8 mouse cellular contexts compared by ENCODE assay signal in the genomic region with DNA sequence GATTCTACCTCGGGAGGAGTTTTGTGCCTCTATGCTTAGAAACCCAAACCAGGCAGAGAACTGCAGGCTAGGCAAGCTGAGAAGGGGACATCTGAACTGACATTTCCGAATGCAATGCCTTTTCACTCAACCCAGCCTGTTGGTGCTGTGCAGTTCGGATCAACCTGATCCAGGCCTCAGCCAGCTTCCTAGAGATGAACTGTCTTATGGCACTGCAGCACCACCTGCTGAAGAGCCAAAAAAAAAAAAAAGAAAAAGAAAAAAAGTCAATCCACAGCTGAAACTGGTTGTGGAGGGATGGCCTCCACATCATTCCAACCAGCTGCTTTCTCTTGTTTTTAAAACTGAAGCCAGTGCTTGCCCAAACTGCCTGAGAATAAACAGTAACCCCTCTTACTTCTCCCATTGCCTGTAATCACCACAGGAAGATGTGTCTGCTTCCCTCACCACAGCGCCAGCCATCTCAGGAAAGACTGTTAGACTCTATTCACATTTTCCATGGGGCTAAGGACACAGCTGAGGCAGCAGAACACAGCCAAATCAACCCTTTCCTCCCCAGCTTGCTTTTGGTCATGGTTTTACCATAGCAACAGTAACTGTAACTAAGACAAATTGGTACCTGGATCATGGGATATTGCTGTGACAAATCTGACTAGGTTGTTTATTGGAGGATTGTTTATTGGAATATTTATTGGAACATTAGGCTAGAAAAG.
DNase-seq lines count a peak whose midpoint lies in the region; ATAC-seq and TF ChIP-seq lines count a peak whose summit lies in the region.
"Had no signal": no experiment of that assay in that cellular context is flagged by ENCODE, and none has a peak within 500 bp of the region (broad histone marks: within the 10 kb centered on the region; RNA-seq: fewer than 3 reads in every experiment).

No protein-coding gene starts in this region.

- H3K36me3 ChIP-seq in limb, embryonic 14.5 days (ENCODE audit: control insufficient read depth, insufficient read depth, low read length), result no peaks in the 10 kb centered on the region
- H3K36me3 ChIP-seq in limb, embryonic 10.5 days, result no peaks in the 10 kb centered on the region
- H3K36me3 ChIP-seq in megakaryocyte, embryonic 14.5 days (replicated peaks; ENCODE audit: low read length), result no peaks in the 10 kb centered on the region

- ATAC-seq in limb, embryonic 14.5 days (ENCODE audit: low FRiP score, low read depth), result no peak
- peak; percentile 68 for ATAC-seq in erythroblast, adult 5-6 weeks (replicated peaks; ENCODE audit: low FRiP score, poor library complexity, severe bottlenecking)

- H3K9me3 ChIP-seq in limb, embryonic 14.5 days (ENCODE audit: control insufficient read depth, low read length), result no peaks in the 10 kb centered on the region
- no peaks in the 10 kb centered on the region for H3K9me3 ChIP-seq in limb, embryonic 10.5 days (replicated peaks)
- no peaks in the 10 kb centered on the region for H3K9me3 ChIP-seq in megakaryocyte, embryonic 14.5 days

- 42% methylated on average over 4 of the region's 4 CpGs for WGBS in limb, embryonic 14.5 days
- WGBS in limb, embryonic 10.5 days, result 59% methylated on average over 4 of the region's 4 CpGs

- 0 out of 2 replicates have a peak overlapping the region, but pooled peaks have one; percentile 48 for H3K27ac ChIP-seq in limb, embryonic 14.5 days (replicated peaks; ENCODE audit: low read depth, low read length)
- H3K27ac ChIP-seq in limb, embryonic 10.5 days, result no peak overlapping the region
- H3K27ac ChIP-seq: gastrocnemius, adult 2 months had no signal

- no peak overlapping the region for H3K9ac ChIP-seq in limb, embryonic 14.5 days (ENCODE audit: low read depth, low read length, severe bottlenecking)

- H3K4me1 ChIP-seq in limb, embryonic 14.5 days (ENCODE audit: control insufficient read depth, insufficient read depth, low read length), result peaks cover 7% of the 10 kb centered on the region; the same call in 1 of the 2 replicates
- peaks cover 7% of the 10 kb centered on the region; the same call in 1 of the 2 replicates for H3K4me1 ChIP-seq in limb, embryonic 10.5 days
- H3K4me1 ChIP-seq in megakaryocyte, embryonic 14.5 days, result peaks cover 17% of the 10 kb centered on the region

- no peak overlapping the region for H3K4me3 ChIP-seq in limb, embryonic 14.5 days (replicated peaks; ENCODE audit: low read length)
- H3K4me3 ChIP-seq in limb, embryonic 10.5 days, result no peak overlapping the region
- peak overlapping the region; percentile 76 for H3K4me3 ChIP-seq in megakaryocyte, embryonic 14.5 days (replicated peaks)
- H3K4me3 ChIP-seq: gastrocnemius, adult 2 months had no signal

- TF ChIP-seq POLR2A in limb, embryonic 14.5 days (IDR thresholded peaks at IDR 0.05; ENCODE audit: borderline replicate concordance, extremely low read depth, insufficient read depth, insufficient read length), result no peak

- H3K27me3 ChIP-seq in limb, embryonic 14.5 days (ENCODE audit: control insufficient read depth, insufficient read depth, low read length), result no peaks in the 10 kb centered on the region
- no peaks in the 10 kb centered on the region for H3K27me3 ChIP-seq in limb, embryonic 10.5 days (ENCODE audit: low read depth, poor library complexity, severe bottlenecking)
- H3K27me3 ChIP-seq in megakaryocyte, embryonic 14.5 days (replicated peaks), result peaks cover 2% of the 10 kb centered on the region

- intact Hi-C loops in left cerebral cortex, postnatal 10 days (cut with DNase I), result no loop called here

- DNase-seq in limb, embryonic 14.5 days (ENCODE audit: low spot score), result no peak
- no peak for DNase-seq in limb, embryonic 10.5 days (ENCODE audit: low spot score)
- DNase-seq in MN1 (ENCODE audit: low spot score), result peak; percentile 19
- DNase-seq in cerebellum, adult 9-11 months, result no peak
- DNase-seq in left cerebral cortex, postnatal 10 days (ENCODE audit: extremely low spot score in 1 of 2, low spot score in 2 of 2), result no peak
- DNase-seq: gastrocnemius, adult 2 months had no signal

- H3K4me2 ChIP-seq in limb, embryonic 14.5 days (replicated peaks; ENCODE audit: low read depth, low read length, severe bottlenecking), result no peak overlapping the region
